Mouse (Mus musculus) midbrain, postnatal 0 days (tissue): ENCODE results near the gene Mast1. TPM values are rescaled to one million over a fixed set of nuclear protein-coding genes. Genes with fewer than 3 reads are reported as not detected.
A peak's percentile ranks its signal among the peaks of the same experiment; 100 is the strongest.

ENCODE experiments used
- ATAC-seq: fragments of 200-750 bp; cut with Nextera tagmentation; 2 replicates; pipeline ENCODE4 v1.8.0; 2017; ENCODE audit warnings: moderate number of reproducible peaks, mild to moderate bottlenecking, moderate TSS enrichment, moderate library complexity; ENCODE audit not compliant: low FRiP score
- DNase-seq: peaks from one replicate; pipeline ENCODE4 v3.0.0-alpha.2; 2015; ENCODE audit warnings: low spot score
- H3K27ac ChIP-seq: fragments of 300-500 bp; sonication (generic); 2 replicates; pipeline ENCODE4 v1.5.1; 2014; ENCODE audit warnings: low read depth, mild to moderate bottlenecking, low read length, mixed read lengths
- H3K27me3 ChIP-seq: fragments of 300-500 bp; sonication (generic); 2 replicates; pipeline ENCODE4 v1.6.1; 2014; ENCODE audit warnings: low read length, control low read depth, mixed read lengths; ENCODE audit not compliant: insufficient read depth
- H3K36me3 ChIP-seq: fragments of 300-500 bp; sonication (generic); 2 replicates; pipeline ENCODE4 v1.6.1; 2014; ENCODE audit warnings: low read length, control low read depth, mixed read lengths; ENCODE audit not compliant: insufficient read depth
- H3K4me1 ChIP-seq: fragments of 300-500 bp; sonication (generic); 2 replicates; pipeline ENCODE4 v1.6.1; 2014; ENCODE audit warnings: mild to moderate bottlenecking, control low read depth, antibody characterized with exemption, low read length, mixed read lengths; ENCODE audit not compliant: insufficient read depth
- H3K4me2 ChIP-seq: fragments of 300-500 bp; sonication (generic); 2 replicates; pipeline ENCODE4 v1.6.1; 2014; ENCODE audit warnings: low read depth, mild to moderate bottlenecking, low read length, mixed read lengths; ENCODE audit not compliant: poor library complexity, severe bottlenecking
- H3K4me3 ChIP-seq: fragments of 300-500 bp; sonication (generic); 2 replicates; pipeline ENCODE4 v1.5.1; 2014; ENCODE audit warnings: low read depth, mild to moderate bottlenecking, low read length, moderate library complexity
- H3K9ac ChIP-seq: fragments of 300-500 bp; sonication (generic); replicated peaks from 2 replicates; pipeline ENCODE4 v1.6.1; 2014; ENCODE audit warnings: mild to moderate bottlenecking, low read length, moderate library complexity, mixed read lengths; ENCODE audit not compliant: poor library complexity, severe bottlenecking
- H3K9me3 ChIP-seq: fragments of 300-500 bp; sonication (generic); 2 replicates; pipeline ENCODE4 v1.6.1; 2016; ENCODE audit warnings: low read length, control low read depth
- CTCF ChIP-seq: IDR thresholded peaks from 2 replicates; pipeline ENCODE4 v1.5.1; 2016; ENCODE audit warnings: antibody characterized with exemption, mild to moderate bottlenecking
- WGBS: fragments of 180-500 bp; shearing (Covaris S2); extraction: QIAGEN DNeasy Blood & Tissue Kit; methylation state at CpG from one replicate; pipeline ENCODE4 v1.1.7; 2014; 5-methylcytosine and 5-hydroxymethylcytosine counted together
- polyA plus RNA-seq: library from polyadenylated mRNA; unstranded; fragments of >200 nt; fragmentation: Nextera tagmentation; extraction: Ambion mirVana; gene quantifications from 2 replicates; pipeline ENCODE4 v1.2.1, GENCODE M21; 2015
- total RNA-seq: library from RNA; depleted of rRNA; stranded (reverse); fragments of >200 nt; gene quantifications from 2 replicates; pipeline ENCODE4 v1.2.3, GENCODE M21; 2014

Mast1 gene
- total and polyA plus RNA-seq, 2 experiments from 2014 or later = 89.0 to 92.0 TPM

- 1% methylated on average over 31 of the region's 67 CpGs for WGBS
- peak; percentile 50 for DNase-seq
- TF ChIP-seq CTCF = peak; percentile 70
- peaks cover 11% of the 10 kb centered on the region for H3K27me3 ChIP-seq
- peak overlapping the region; percentile 84 for H3K27ac ChIP-seq
- H3K4me2 ChIP-seq = peak overlapping the region; percentile 69
- H3K4me1 ChIP-seq = no peaks in the 10 kb centered on the region; the same call in 1 of the 2 replicates
- H3K36me3 ChIP-seq = no peaks in the 10 kb centered on the region
- ATAC-seq = peak; percentile 61
- H3K9ac ChIP-seq = peak overlapping the region; percentile 83
- H3K9me3 ChIP-seq = no peaks in the 10 kb centered on the region
- H3K4me3 ChIP-seq = peak overlapping the region; percentile 77
Measured at GRCm38 (mm10) chr8:84945633-84946527, 8.7 kb upstream of the Mast1 start.

DNA sequence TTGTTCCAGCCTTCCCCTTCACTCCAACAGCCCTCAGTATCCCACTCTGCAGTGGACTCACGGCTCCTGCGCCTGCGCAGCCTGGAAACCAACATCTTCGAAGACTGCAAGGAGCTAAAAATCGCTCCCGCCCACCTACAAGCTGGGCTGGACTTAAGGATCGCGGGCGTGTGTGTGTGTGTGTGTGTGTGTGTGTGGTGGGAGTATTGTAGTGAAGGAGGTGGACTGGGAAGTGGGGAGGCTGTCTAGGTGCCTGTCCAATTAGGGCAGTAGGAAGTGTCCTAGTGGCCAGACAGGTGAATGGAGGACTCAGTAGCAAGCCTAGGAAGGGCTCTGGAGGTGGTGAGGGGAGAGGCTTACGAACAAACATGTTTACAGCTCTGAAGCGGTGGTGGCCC, 8.1 kb upstream of the Mast1 start:
- 2% methylated on average over 11 of the region's 11 CpGs for WGBS

GRCm38 (mm10) chr8:84944478-84945160, 7.5 kb upstream of the Mast1 start:
- TF ChIP-seq CTCF = no peak
- Histone ChIP-seq H3K9me3 (no peaks in the 10 kb centered on the region), H3K27me3 (0 out of 2 replicates have a peak, but pooled peaks cover 4% of the 10 kb centered on the region), H3K9ac (peak overlapping the region; percentile 83; the same call in 1 of the 2 replicates), H3K4me1 (no peaks in the 10 kb centered on the region; the same call in 1 of the 2 replicates), H3K36me3 (no peaks in the 10 kb centered on the region), H3K4me2 (peak overlapping the region; percentile 69), H3K4me3 (peak overlapping the region; percentile 77), H3K27ac (peak overlapping the region; percentile 84)
- ATAC-seq (peak; percentile 28; the same call in 1 of the 2 replicates), DNase-seq (peak; percentile 72)
- 2% methylated on average over 26 of the region's 26 CpGs for WGBS

More for the DNA sequence above, 8.1 kb upstream of the Mast1 start:
- no peak for TF ChIP-seq CTCF
- H3K4me3 ChIP-seq = peak overlapping the region; percentile 77
- peak overlapping the region; percentile 84 for H3K27ac ChIP-seq
- peaks cover 7% of the 10 kb centered on the region for H3K27me3 ChIP-seq
- H3K4me2 ChIP-seq = peak overlapping the region; percentile 69
- ATAC-seq (peak; percentile 67), DNase-seq (peak; percentile 85)
- peak overlapping the region; percentile 83 for H3K9ac ChIP-seq
- H3K36me3 ChIP-seq = no peaks in the 10 kb centered on the region
- H3K9me3 ChIP-seq = no peaks in the 10 kb centered on the region
- H3K4me1 ChIP-seq = no peaks in the 10 kb centered on the region; the same call in 1 of the 2 replicates

DNA sequence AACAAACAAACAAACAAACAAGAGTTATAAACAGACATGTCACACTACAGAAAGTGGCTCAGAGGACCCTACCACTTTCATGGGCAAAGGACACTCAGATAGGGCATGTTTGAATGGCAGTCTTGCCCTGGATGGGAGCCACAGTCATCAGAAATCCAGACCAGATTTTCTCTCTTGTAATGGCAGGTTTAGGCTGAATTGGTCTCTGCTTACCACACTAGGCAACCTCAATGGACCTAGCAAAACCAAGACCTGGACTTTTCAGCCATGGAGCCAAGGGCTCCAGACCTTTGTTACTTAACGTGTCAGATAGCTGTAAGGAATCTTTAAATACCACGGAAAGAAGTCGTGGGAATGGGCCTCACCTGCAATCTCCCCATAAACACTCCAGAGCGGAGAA, 6.5 kb upstream of the Mast1 start:
- Histone ChIP-seq H3K36me3 (no peaks in the 10 kb centered on the region), H3K9me3 (no peaks in the 10 kb centered on the region), H3K4me2 (peak overlapping the region; percentile 69), H3K4me1 (no peaks in the 10 kb centered on the region; the same call in 1 of the 2 replicates), H3K27ac (no peak overlapping the region), H3K27me3 (0 out of 2 replicates have a peak, but pooled peaks cover 4% of the 10 kb centered on the region), H3K4me3 (peak overlapping the region; percentile 77; the same call in 1 of the 2 replicates), H3K9ac (no peak overlapping the region)
- WGBS = 23% methylated on average over 4 of the region's 4 CpGs
- DNase-seq (peak; percentile 48), ATAC-seq (no peak)
- no peak for TF ChIP-seq CTCF

DNA sequence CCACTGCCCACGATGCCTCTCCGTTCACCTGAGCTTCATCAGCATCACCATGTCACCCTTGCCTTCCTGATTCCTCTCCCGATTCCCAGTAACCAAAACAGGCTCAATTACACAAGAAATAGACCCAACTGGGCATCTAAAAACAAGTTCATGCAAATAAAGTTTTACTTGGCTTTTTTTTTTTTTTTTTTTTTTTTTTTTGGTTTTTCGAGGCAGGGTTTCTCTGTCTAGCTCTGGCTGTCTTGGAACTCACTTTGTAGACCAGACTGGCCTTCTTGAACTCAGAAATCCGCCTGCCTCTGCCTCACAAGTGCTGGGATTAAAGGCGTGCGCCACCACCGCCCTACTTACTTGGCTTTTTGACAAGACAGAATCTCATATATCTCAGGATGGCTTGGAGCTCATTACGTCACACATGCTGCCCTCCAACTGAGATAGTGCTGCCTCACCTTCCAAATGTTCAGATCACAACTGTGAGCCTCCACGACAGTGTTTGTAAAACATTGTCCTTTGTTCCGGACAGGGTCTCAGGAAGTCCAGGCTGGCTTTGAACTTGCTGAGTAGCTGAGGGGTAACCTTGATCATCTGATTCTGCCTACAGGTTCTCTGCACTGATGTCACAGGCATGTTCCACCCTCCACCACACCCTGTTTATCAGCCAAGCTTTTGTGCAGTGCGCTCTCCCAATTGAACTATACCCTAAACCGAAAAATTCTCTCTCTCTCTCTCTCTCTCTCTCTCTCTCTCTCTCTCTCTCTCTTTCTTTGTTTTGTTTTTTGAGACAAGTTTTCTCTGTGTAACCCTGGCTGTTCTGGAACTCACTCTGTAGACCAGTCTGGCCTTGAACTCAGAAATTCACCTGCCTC, 694 bp upstream of the Mast1 start:
- Histone ChIP-seq H3K36me3 (no peaks in the 10 kb centered on the region), H3K9ac (peak overlapping the region; percentile 99), H3K4me3 (peak overlapping the region; percentile 93), H3K27me3 (no peaks in the 10 kb centered on the region), H3K9me3 (no peaks in the 10 kb centered on the region), H3K4me2 (peak overlapping the region; percentile 93), H3K4me1 (peaks cover 5% of the 10 kb centered on the region), H3K27ac (peak overlapping the region; percentile 97)
- DNase-seq (no peak), ATAC-seq (no peak)
- TF ChIP-seq CTCF = no peak
- WGBS = 59% methylated on average over 13 of the region's 13 CpGs
